Mouse (Mus musculus) activated CD4-positive, CD25-positive, alpha-beta regulatory T cell, adult 4 months (primary cell): Measurements from ENCODE around the gene Fyttd1. TPM values are rescaled to one million over a fixed set of nuclear protein-coding genes. Genes with fewer than 3 reads are reported as not detected.
"Not testable (repeated sequence)": the region's sequence is repeated elsewhere in the genome, so short reads cannot be mapped to it uniquely, and the experiment has no call there.

Source experiments
- ATAC-seq: one replicate; pipeline ENCODE4 v1.8.0; 2017
- polyA plus RNA-seq, 2 experiments: library from polyadenylated mRNA; unstranded; fragments of 100-300 nt; shearing (Covaris generic); gene quantifications; one replicate each; pipeline ENCODE4 v1.2.1; 2017

Fyttd1 gene
- polyA plus RNA-seq, 2 experiments from 2014 or later = 66.7 to 69.8 TPM

DNA sequence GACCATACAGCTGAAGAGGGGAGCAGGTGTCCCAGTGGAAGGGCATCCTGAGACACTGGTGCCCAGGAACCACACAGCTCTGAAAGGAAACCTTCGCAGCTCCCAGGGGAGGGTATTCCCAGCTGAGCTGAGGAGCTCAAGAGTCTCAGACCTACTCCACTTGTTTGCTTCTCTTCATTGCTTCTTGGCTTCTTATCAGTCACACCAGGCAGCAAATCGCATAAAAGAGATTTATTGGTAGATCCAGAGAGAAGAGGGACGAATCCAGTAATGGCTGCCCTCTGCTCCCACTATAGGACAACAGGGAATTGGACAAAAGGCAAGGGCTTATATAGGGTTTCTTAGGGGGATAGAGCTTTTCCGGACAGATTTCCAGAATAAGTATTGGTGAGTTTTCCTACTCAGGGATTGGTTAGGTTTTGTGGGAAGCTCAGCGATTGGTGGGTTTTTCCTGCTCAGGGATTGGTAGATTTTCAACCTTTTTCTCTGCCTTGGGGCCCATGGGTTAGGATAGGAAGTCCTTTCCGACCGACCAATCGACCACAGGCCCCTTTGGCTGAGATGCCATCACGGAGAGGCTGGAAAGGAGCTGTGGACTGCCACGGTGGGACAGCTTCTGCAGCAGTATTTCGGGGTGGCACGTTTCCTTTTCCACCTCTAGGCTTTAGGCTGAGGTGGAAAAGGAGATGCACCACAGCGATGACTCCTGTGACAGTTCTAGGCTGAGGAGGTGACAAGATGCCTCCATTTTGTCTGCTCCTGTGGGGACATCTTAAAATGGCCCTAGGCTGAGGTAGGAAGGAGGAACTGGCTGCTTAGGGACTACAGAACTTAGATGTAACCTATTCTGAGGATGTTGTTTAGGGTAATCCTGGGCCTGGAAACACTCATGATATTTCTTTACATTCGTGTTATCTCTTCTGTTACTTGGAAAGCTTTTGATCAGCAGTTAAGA is 1.9 kb downstream of the Fyttd1 start:
- no peak for ATAC-seq

GRCm38 (mm10) chr16:32881538-32881937 is 4.2 kb downstream of the Fyttd1 start:
- no peak for ATAC-seq

DNA sequence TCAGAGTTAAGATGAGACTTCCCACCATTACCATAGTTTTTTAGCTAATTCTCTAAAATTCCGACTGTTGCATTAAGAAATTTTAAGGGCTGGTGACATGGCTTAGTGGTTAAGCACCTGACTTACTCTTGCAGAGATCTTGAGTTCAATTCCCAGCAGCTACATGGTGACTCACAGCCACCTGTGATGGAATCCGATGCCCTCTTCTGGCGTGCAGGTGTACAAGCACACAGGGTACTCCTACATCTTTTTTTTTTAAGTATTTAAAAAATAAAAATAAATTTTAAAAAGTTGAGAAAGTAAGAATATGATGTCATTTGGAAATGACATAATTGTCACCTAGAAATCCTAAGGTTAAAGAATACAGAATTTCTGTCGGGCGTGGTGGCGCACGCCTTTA is 10.7 kb downstream of the Fyttd1 start:
- ATAC-seq = no peak

- ATAC-seq = no peak
Observed at GRCm38 (mm10) chr16:32889881-32890280, 12.6 kb downstream of the Fyttd1 start.

DNA sequence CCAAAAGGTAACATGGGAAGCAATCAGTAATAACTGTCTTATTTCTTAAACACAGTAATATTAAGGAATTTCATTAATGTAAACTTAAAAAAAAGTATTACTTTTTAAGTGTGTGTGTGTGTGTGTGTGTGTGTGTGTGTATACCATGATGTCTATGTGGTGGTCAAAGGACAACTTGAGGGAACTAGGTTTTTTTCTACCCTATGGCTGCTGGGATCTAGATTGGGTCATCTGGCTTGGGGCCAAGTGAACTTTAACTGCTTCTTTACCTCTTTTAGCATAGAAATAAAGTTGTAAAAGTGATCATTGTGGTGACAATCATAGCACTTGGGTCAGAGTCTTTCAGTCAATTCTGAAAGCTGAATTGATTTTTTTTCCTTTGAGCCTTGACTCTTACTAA is 18.8 kb downstream of the Fyttd1 start:
- no peak for ATAC-seq

GRCm38 (mm10) chr16:32901360-32902050 is 24.2 kb downstream of the Fyttd1 start:
- no peak for ATAC-seq

GRCm38 (mm10) chr16:32902051-32902428 is 24.7 kb downstream of the Fyttd1 start:
- no peak for ATAC-seq

DNA sequence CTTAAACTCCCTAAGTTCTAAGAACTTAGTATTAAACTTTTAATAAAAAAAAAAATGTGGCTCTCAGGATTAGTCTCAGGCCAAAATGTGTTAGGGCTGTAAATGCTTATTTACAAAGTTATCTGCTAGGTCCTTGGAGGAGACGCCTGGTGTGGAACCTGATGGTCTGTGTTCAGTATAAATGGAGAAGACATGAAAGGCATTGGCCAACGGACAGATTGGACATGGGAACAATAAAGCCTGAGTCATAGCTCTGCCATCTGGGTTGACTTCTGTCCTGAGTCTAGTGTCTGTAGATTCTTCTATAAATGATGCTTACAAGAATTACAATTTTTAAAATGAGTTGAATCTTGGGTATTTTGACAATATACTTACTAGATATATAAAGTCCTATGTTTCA is 28.9 kb downstream of the Fyttd1 start:
- no peak for ATAC-seq

- no peak for ATAC-seq
Observed at GRCm38 (mm10) chr16:32906727-32907126, 29.4 kb downstream of the Fyttd1 start.

- no peak for ATAC-seq
Observed at GRCm38 (mm10) chr16:32913212-32913611, 35.9 kb downstream of the Fyttd1 start.

- ATAC-seq = peak; percentile 54
Observed at GRCm38 (mm10) chr16:32913937-32914881, 36.9 kb downstream of the Fyttd1 start, which contains the start of gene Lrch3. Gene Lrch3 (plus strand): TSS chr16:32914100.

DNA sequence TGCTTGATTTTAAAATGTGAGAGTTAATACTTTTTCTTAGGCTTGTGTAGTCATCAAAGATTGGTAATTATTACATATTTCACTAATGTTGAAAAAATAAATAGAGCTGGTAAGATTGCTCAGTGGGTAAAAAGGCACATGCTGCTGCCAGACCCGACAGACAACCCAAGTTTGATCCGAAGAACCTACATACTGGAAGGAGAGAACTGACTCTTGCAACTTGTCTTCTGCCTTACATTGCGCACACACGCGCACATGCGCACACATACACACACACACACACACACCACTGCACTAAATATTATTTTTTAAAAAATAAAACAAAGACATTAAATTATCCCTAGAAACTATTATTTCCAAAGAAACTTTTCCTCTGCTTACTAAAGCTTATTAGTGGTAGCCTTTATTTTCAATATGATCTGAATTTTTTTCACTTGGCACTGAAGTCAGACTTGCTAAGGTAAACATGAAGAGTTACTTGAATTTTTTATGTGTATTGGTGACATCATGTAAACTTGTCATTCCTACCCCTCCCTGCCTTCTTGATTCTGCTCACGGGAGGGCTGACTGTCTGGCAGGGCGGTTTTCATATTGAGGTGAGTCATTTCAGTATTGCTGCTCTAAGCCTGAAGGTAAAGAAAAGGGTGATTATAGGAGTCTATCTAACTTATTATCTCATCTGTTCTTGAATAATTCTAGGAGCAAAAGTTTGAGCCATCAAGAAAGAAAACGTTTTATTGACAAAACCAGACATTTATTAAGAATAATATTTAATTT is 38.2 kb downstream of the Fyttd1 start:
- peak; percentile 48 for ATAC-seq

DNA sequence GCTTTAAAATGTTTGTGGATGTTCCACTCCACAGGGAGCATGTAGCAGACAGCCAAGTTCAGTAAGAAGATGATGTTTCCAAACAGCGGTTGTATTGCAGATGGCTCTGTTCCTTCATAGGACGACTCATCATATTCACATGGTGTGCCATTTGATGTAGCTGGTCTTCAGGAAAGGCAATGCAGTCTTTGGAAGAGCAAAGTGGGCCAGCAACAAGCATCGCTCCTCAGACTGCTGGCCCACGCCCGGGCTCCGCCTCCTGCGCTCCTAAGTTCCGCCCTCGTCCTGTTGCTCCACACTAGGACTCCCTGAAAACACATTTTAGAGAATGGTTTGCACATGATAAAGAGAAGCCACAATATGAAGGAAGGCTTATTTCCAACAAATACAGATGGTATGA is 49.3 kb downstream of the Fyttd1 start:
- ATAC-seq = not testable (repeated sequence)

DNA sequence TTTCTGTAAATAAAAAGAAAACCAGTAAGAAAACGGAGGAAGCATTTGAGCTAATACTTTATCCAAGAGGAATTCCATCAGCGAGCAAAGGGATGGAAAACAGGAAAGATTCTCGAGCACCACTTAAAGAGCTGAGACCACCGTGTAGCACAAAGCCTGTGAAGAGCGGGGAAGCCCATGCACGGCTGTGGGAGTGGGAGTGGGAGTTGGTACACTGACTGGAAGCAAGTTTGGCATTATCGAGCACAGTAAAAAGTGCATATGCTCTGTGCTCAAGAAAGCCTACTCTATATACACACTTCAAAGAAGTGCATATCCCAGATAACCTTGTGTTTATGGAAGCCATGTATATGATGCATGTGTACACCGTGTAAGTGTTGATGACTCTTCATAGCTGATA is 49.7 kb downstream of the Fyttd1 start:
- ATAC-seq = no peak

GRCm38 (mm10) chr16:32929918-32930317 is 52.6 kb downstream of the Fyttd1 start:
- ATAC-seq = no peak

- ATAC-seq = peak; percentile 40
Observed at GRCm38 (mm10) chr16:32934470-32934869, 57.2 kb downstream of the Fyttd1 start.

- no peak for ATAC-seq
Observed at GRCm38 (mm10) chr16:32935088-32935487, 57.8 kb downstream of the Fyttd1 start.

- ATAC-seq = no peak
Observed at GRCm38 (mm10) chr16:32937358-32937757, 60.1 kb downstream of the Fyttd1 start.

- ATAC-seq = not testable (repeated sequence)
Observed at GRCm38 (mm10) chr16:32939301-32939700, 62.0 kb downstream of the Fyttd1 start.

- not testable (repeated sequence) for ATAC-seq
Observed at GRCm38 (mm10) chr16:32939716-32940115, 62.4 kb downstream of the Fyttd1 start.

DNA sequence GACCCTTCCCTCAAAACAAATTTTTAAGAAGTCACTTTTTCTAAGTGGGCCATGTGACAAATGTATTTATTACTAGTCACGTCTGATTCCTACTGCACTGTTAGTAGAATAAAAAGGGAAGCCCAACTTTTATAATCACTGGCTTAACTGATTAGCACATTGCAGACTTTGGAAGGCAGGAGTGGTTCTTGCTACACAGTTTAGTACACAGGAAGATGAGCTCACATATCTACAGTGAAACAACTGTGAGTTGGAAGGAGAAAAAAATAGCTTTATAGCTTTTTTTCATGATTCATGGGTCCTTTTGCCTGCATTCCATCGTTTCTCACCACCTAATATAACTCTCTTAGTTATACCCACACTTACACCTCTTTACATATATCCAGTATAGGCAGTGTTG is 63.9 kb downstream of the Fyttd1 start:
- ATAC-seq = not testable (repeated sequence)

GRCm38 (mm10) chr16:32942694-32943093 is 65.4 kb downstream of the Fyttd1 start:
- no peak for ATAC-seq
